Mouse (Mus musculus) ES-CJ7 (cell line): ENCODE results near the gene Rprd2.
A peak's percentile ranks its signal among the peaks of the same experiment; 100 is the strongest.

ENCODE experiments used
- DNase-seq: peaks from one replicate; pipeline ENCODE4 v3.0.0; 2011; ENCODE audit warnings: low read depth, low spot score

Rprd2 gene

GRCm38 (mm10) chr3:95739353-95740104 is 79.1 kb downstream of the Rprd2 start, which contains the start of gene Ecm1:
Ecm1 (minus strand) TSS chr3:95739569.
- DNase-seq: peak; percentile 22

DNA sequence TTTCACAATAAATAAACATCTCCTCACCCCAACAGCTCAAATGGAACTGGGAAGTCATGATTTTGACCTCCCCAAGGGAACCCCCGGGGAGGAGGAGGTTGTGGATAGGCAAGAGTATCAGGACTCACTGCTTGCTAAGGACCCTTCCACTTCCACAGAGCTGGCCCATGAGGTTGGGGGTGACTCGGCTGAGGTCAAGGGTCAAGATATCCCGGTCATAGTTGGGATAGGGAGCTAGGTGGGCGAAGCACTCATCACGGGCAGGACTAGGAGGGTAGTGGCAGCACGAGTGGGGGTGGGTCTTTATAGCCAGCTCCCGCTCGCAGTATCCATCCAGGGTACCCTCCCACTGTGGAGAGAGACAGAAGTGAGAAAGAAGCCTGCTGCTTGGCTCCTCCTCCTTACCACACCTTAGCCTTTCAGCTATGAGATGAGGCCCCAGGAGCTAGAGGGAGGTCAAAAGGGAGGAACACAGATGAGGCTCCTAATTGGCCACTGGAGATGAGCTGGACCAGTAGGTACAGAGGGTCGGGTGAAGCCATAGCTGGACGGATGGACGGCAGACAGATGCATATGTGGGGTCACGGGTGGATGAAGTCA is 83.5 kb downstream of the Rprd2 start:
- peak; percentile 54 for DNase-seq

GRCm38 (mm10) chr3:95734092-95734702 is 84.5 kb downstream of the Rprd2 start:
- DNase-seq: peak; percentile 23

GRCm38 (mm10) chr3:95732744-95733521 is 85.7 kb downstream of the Rprd2 start:
- DNase-seq: no peak

- DNase-seq: no peak
Measured at GRCm38 (mm10) chr3:95732297-95732696, 86.4 kb downstream of the Rprd2 start.

GRCm38 (mm10) chr3:95731802-95732201 is 86.9 kb downstream of the Rprd2 start:
- DNase-seq: no peak

DNA sequence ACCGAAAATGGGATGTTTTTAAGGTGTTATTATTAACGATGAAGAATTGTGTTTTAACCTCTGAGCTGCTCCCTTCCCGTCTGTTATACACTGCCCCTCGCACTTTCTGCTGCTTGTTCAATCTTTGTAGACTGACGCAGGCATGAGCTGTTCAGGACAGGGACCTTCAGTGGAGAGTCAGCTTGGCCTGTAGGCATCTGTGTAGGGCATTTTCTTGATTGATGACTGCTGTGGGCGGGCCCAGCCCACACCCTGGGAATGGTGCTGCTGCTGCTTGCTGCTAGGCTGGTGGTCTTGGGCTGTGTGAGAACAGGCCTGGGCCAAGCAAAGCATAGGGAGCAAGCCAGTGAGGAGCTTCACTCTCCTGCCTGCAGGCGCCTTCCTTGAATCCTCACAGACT is 88.2 kb downstream of the Rprd2 start:
- no peak for DNase-seq

DNA sequence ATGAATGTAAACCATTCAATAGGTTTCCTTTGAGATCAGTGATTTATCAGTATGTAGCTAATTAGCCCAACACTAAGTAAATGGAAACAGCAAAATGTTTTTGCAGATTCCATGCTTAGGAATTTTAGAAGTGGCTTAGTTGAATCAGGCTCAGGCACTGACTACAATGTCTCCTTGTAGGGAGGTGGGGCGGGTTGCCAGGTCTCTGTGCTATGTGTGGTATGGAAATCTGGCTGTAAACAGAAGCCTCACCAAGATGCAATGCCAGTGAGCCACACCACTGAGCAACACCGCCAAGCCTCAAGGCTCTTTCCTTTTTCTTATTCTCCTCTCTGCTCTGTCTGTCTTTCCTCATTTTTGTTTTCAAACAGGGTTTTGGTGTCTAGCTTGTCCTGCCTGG is 89.8 kb downstream of the Rprd2 start:
- DNase-seq: no peak

DNA sequence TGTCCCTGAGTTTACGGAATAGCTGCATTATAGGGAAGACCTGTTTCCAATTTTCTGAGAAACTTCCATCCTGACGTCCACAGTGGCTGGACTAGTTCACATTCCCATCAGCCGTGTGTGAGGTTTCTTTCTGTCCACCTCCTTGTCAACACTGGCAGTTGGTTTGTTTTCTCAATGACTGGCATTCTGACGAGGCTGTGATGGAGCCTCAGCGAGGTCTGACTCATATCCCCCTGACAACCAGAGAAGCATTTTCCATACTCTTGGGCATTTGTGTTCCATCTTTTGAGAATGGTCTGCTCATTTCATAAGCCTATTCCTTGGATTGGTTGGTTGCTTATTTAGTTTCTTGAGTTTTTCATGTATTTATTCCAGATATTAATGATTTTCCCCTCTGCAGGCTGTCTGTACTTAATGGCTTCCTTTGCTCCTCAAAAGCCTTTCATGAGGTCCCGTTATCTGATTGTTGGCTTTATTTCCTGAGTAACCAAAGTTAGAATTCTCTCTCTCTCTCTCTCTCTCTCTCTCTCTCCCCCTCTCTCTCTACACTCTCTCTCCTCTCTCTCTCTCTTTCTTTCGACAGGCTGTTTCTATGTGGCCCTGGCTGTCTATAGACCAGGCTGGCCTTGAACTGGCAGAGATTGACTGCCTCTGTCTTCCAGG is 91.8 kb downstream of the Rprd2 start:
- DNase-seq: no peak

- DNase-seq: no peak
Measured at GRCm38 (mm10) chr3:95725863-95726262, 92.8 kb downstream of the Rprd2 start.

GRCm38 (mm10) chr3:95722386-95722785 is 96.3 kb downstream of the Rprd2 start:
- no peak for DNase-seq

GRCm38 (mm10) chr3:95718153-95718552 is 100.5 kb downstream of the Rprd2 start:
- no peak for DNase-seq

DNA sequence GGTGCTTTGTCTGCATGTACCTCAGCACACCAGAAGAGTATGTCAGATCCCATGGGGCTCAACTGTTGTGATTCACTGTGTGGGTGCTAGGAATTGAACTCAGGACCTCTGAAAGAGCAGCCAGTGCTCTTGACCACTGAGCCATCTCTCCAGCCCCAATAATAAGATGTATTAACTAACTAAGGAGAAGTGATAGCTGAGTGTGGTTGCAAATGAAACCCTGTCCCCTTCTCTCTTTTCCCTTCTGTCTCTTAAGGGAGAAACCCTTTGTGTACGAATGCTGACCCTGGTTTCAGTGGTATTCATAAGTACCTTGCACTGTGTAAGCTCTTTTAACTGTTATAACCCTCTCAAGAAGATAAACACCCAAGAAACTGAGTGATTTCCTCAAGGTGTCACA is 102.6 kb downstream of the Rprd2 start:
- DNase-seq: no peak
